Mouse (Mus musculus) brain, adult 2 months (tissue): ENCODE measurements at regions not wholly inside any gene's neighbourhood (a gene's known extent, or its start where the extent isn't known, plus 50 kb on each side); places are given as distances from the start of the nearest gene placed in this dataset.
A peak's percentile ranks its signal among the peaks of the same experiment; 100 is the strongest.

Source experiments
- DNase-seq: peaks from one replicate; pipeline ENCODE4 v3.0.0; 2011; ENCODE audit warnings: low read depth, low spot score

- no peak for DNase-seq
Observed at GRCm38 (mm10) chr3:127995678-127996077, 99.6 kb upstream of the Fam241a start.

GRCm38 (mm10) chr3:127987583-127987982 lies 91.5 kb upstream of the Fam241a start:
- no peak for DNase-seq

GRCm38 (mm10) chr3:127985165-127985564 lies 89.0 kb upstream of the Fam241a start:
- no peak for DNase-seq

- DNase-seq = no peak
Observed at GRCm38 (mm10) chr3:127977240-127977639, 81.1 kb upstream of the Fam241a start.

- peak; percentile 33 for DNase-seq
Observed at GRCm38 (mm10) chr3:127970891-127971290, 74.8 kb upstream of the Fam241a start.

- DNase-seq = no peak
Observed at GRCm38 (mm10) chr3:127967170-127967569, 71.0 kb upstream of the Fam241a start.

- peak; percentile 25 for DNase-seq
Observed at GRCm38 (mm10) chr3:127966214-127966613, 70.1 kb upstream of the Fam241a start.

GRCm38 (mm10) chr3:127958919-127959684 lies 63.0 kb upstream of the Fam241a start:
- no peak for DNase-seq

GRCm38 (mm10) chr3:127954856-127955255 lies 58.7 kb upstream of the Fam241a start:
- DNase-seq = peak; percentile 67

- peak; percentile 79 for DNase-seq
Observed at GRCm38 (mm10) chr3:127953610-127954009, 57.5 kb upstream of the Fam241a start.

- peak; percentile 85 for DNase-seq
Observed at GRCm38 (mm10) chr3:127948898-127949620, 52.9 kb upstream of the Fam241a start.

GRCm38 (mm10) chr3:127948326-127948725 lies 52.2 kb upstream of the Fam241a start:
- DNase-seq = no peak
